8 mouse cellular contexts compared by ENCODE assay signal in genomic region chr19:6856281-6857002, GRCm38 (mm10). TPM values are rescaled to one million over a fixed set of nuclear protein-coding genes. Genes with fewer than 3 reads are reported as not detected.
DNase-seq lines count a peak whose midpoint lies in the region; ATAC-seq and TF ChIP-seq lines count a peak whose summit lies in the region.

No protein-coding gene starts in this region.

- no peak overlapping the region for H3K27ac ChIP-seq in heart, postnatal 0 days (ENCODE audit: low read depth)
- H3K27ac ChIP-seq in heart, embryonic 12.5 days (ENCODE audit: poor library complexity, severe bottlenecking) = no peak overlapping the region
- no peak overlapping the region for H3K27ac ChIP-seq in ES-Bruce4 (ENCODE audit: insufficient read depth, low read length)
- no peak overlapping the region for H3K27ac ChIP-seq in embryonic facial prominence, embryonic 11.5 days (replicated peaks; ENCODE audit: low read depth, low read length)
- no peak overlapping the region for H3K27ac ChIP-seq in kidney, postnatal 0 days
- no peak overlapping the region for H3K27ac ChIP-seq in lung, embryonic 14.5 days (ENCODE audit: low read depth)

- no peaks in the 10 kb centered on the region for H3K36me3 ChIP-seq in heart, postnatal 0 days (replicated peaks; ENCODE audit: control insufficient read depth, insufficient read depth, low read length)
- no peaks in the 10 kb centered on the region for H3K36me3 ChIP-seq in heart, embryonic 12.5 days
- H3K36me3 ChIP-seq in ES-Bruce4 (ENCODE audit: control insufficient read depth, insufficient read depth, low read length, poor library complexity, severe bottlenecking) = no peaks in the 10 kb centered on the region
- H3K36me3 ChIP-seq in embryonic facial prominence, embryonic 11.5 days (replicated peaks; ENCODE audit: control insufficient read depth, insufficient read depth, low read depth, low read length) = no peaks in the 10 kb centered on the region
- no peaks in the 10 kb centered on the region for H3K36me3 ChIP-seq in kidney, postnatal 0 days (ENCODE audit: insufficient read depth, low read length)
- no peaks in the 10 kb centered on the region for H3K36me3 ChIP-seq in lung, embryonic 14.5 days (ENCODE audit: insufficient read depth)

- DNase-seq in heart, postnatal 0 days (ENCODE audit: low spot score) = peak; percentile 69
- DNase-seq in embryonic facial prominence, embryonic 11.5 days (ENCODE audit: low spot score) = peak; percentile 66
- peak; percentile 87 for DNase-seq in kidney, postnatal 0 days (ENCODE audit: low spot score)
- DNase-seq in lung, embryonic 14.5 days = peak; percentile 81
- DNase-seq in right cerebral cortex, postnatal 4 days = peak; percentile 74
- DNase-seq in ovary, adult 18-20 months (ENCODE audit: low spot score) = no peak

- no peak overlapping the region for H3K4me3 ChIP-seq in heart, postnatal 0 days (ENCODE audit: low read depth, low read length)
- H3K4me3 ChIP-seq in heart, embryonic 12.5 days = no peak overlapping the region
- 0 out of 2 replicates have a peak overlapping the region, but pooled peaks have one; percentile 59 for H3K4me3 ChIP-seq in ES-Bruce4 (ENCODE audit: low read depth, low read length)
- no peak overlapping the region for H3K4me3 ChIP-seq in embryonic facial prominence, embryonic 11.5 days (ENCODE audit: low read depth, low read length)
- no peak overlapping the region for H3K4me3 ChIP-seq in kidney, postnatal 0 days (replicated peaks; ENCODE audit: low read depth, low read length)
- H3K4me3 ChIP-seq in lung, embryonic 14.5 days (ENCODE audit: low read depth, low read length) = no peak overlapping the region

- H3K4me1 ChIP-seq in heart, postnatal 0 days (ENCODE audit: control insufficient read depth, insufficient read depth) = 0 out of 2 replicates have a peak, but pooled peaks cover 12% of the 10 kb centered on the region
- peaks cover 13% of the 10 kb centered on the region for H3K4me1 ChIP-seq in heart, embryonic 12.5 days (replicated peaks)
- no peaks in the 10 kb centered on the region for H3K4me1 ChIP-seq in ES-Bruce4 (ENCODE audit: control insufficient read depth, insufficient read depth, low read length)
- peaks cover 4% of the 10 kb centered on the region; the same call in 1 of the 2 replicates for H3K4me1 ChIP-seq in embryonic facial prominence, embryonic 11.5 days (ENCODE audit: control insufficient read depth, insufficient read depth, low read length)
- no peaks in the 10 kb centered on the region for H3K4me1 ChIP-seq in kidney, postnatal 0 days (replicated peaks; ENCODE audit: insufficient read depth, low read length)
- H3K4me1 ChIP-seq in lung, embryonic 14.5 days (ENCODE audit: insufficient read depth) = 0 out of 2 replicates have a peak, but pooled peaks cover 7% of the 10 kb centered on the region

- TF ChIP-seq EP300 in heart, postnatal 0 days (IDR thresholded peaks at IDR 0.05; ENCODE audit: low read depth) = no peak
- no peak for TF ChIP-seq EP300 in ES-Bruce4 (IDR thresholded peaks at IDR 0.05; ENCODE audit: insufficient read depth, low read depth, low read length)

- no peaks in the 10 kb centered on the region for H3K9me3 ChIP-seq in heart, postnatal 0 days (replicated peaks; ENCODE audit: control insufficient read depth, low read length)
- H3K9me3 ChIP-seq in heart, embryonic 12.5 days (replicated peaks) = no peaks in the 10 kb centered on the region
- no peaks in the 10 kb centered on the region for H3K9me3 ChIP-seq in ES-Bruce4 (replicated peaks; ENCODE audit: control insufficient read depth, insufficient read depth, low read length, poor library complexity, severe bottlenecking)
- no peaks in the 10 kb centered on the region for H3K9me3 ChIP-seq in embryonic facial prominence, embryonic 11.5 days (replicated peaks; ENCODE audit: control insufficient read depth, low read length)
- no peaks in the 10 kb centered on the region for H3K9me3 ChIP-seq in kidney, postnatal 0 days (replicated peaks; ENCODE audit: low read length)
- no peaks in the 10 kb centered on the region for H3K9me3 ChIP-seq in lung, embryonic 14.5 days (ENCODE audit: low read depth, low read length)

- TF ChIP-seq POLR2A in ES-Bruce4 (IDR thresholded peaks at IDR 0.05; ENCODE audit: insufficient read depth, low read length) = no peak

- TF ChIP-seq CTCF in heart, postnatal 0 days (IDR thresholded peaks at IDR 0.05; ENCODE audit: low read depth) = peak; percentile 67
- TF ChIP-seq CTCF in ES-Bruce4 (IDR thresholded peaks at IDR 0.05; ENCODE audit: low read depth, low read length) = peak; percentile 38
- TF ChIP-seq CTCF in kidney, postnatal 0 days (IDR thresholded peaks at IDR 0.05; ENCODE audit: low read depth) = peak; percentile 73
- TF ChIP-seq CTCF in lung, embryonic 14.5 days (IDR thresholded peaks at IDR 0.05; ENCODE audit: low read depth) = peak; percentile 67

- H3K4me2 ChIP-seq in heart, postnatal 0 days (ENCODE audit: low read depth, low read length) = peak overlapping the region; percentile 5; the same call in 1 of the 2 replicates
- H3K4me2 ChIP-seq in heart, embryonic 12.5 days = no peak overlapping the region
- no peak overlapping the region for H3K4me2 ChIP-seq in embryonic facial prominence, embryonic 11.5 days (ENCODE audit: low read depth, low read length)
- no peak overlapping the region for H3K4me2 ChIP-seq in kidney, postnatal 0 days (ENCODE audit: low read length)
- H3K4me2 ChIP-seq in lung, embryonic 14.5 days = no peak overlapping the region

- H3K9ac ChIP-seq in heart, postnatal 0 days (replicated peaks; ENCODE audit: low read depth, low read length) = no peak overlapping the region
- no peak overlapping the region for H3K9ac ChIP-seq in heart, embryonic 12.5 days
- H3K9ac ChIP-seq in ES-Bruce4 (ENCODE audit: low read depth, poor library complexity, severe bottlenecking) = no peak overlapping the region; the same call in 1 of the 2 replicates
- H3K9ac ChIP-seq in embryonic facial prominence, embryonic 11.5 days (replicated peaks; ENCODE audit: low read length) = no peak overlapping the region
- H3K9ac ChIP-seq in kidney, postnatal 0 days (ENCODE audit: low read depth, low read length) = no peak overlapping the region
- H3K9ac ChIP-seq in lung, embryonic 14.5 days = no peak overlapping the region

- peaks cover 10% of the 10 kb centered on the region for H3K27me3 ChIP-seq in heart, postnatal 0 days (ENCODE audit: control insufficient read depth, insufficient read depth, low read length)
- peaks cover 28% of the 10 kb centered on the region for H3K27me3 ChIP-seq in heart, embryonic 12.5 days (replicated peaks)
- no peaks in the 10 kb centered on the region for H3K27me3 ChIP-seq in ES-Bruce4 (ENCODE audit: control insufficient read depth, insufficient read depth, low read length, poor library complexity, severe bottlenecking)
- H3K27me3 ChIP-seq in embryonic facial prominence, embryonic 11.5 days (ENCODE audit: control insufficient read depth, insufficient read depth, low read length) = no peaks in the 10 kb centered on the region; the same call in 1 of the 2 replicates
- no peaks in the 10 kb centered on the region for H3K27me3 ChIP-seq in kidney, postnatal 0 days (ENCODE audit: insufficient read depth, low read length)
- H3K27me3 ChIP-seq in lung, embryonic 14.5 days (ENCODE audit: insufficient read depth, low read length) = peaks cover 12% of the 10 kb centered on the region; the same call in 1 of the 2 replicates

- WGBS in heart, postnatal 0 days = 51% methylated on average over 12 of the region's 12 CpGs
- WGBS in heart, embryonic 12.5 days = 46% methylated on average over 12 of the region's 12 CpGs
- 53% methylated on average over 12 of the region's 12 CpGs for WGBS in embryonic facial prominence, embryonic 11.5 days
- 50% methylated on average over 12 of the region's 12 CpGs for WGBS in kidney, postnatal 0 days
- WGBS in lung, embryonic 14.5 days = 30% methylated on average over 12 of the region's 12 CpGs

- ATAC-seq in heart, postnatal 0 days (ENCODE audit: insufficient read depth, low read depth) = no peak
- no peak for ATAC-seq in heart, embryonic 12.5 days (ENCODE audit: insufficient number of reproducible peaks, low FRiP score)
- ATAC-seq in embryonic facial prominence, embryonic 11.5 days (replicated peaks; ENCODE audit: insufficient number of reproducible peaks, low FRiP score, low TSS enrichment, low read depth) = no peak
- ATAC-seq in kidney, postnatal 0 days (replicated peaks; ENCODE audit: low FRiP score, low read depth) = no peak
- ATAC-seq in lung, embryonic 14.5 days (ENCODE audit: insufficient read depth) = no peak; the same call in 1 of the 2 replicates

RNA-seq across cellular contexts. Expression of gene Ccdc88b, which starts 1.6 kb away (rescaled TPM):
- 0.11 and 2.7 TPM in 2 replicates for total RNA-seq in heart, postnatal 0 days (2014; rRNA removed; ENCODE audit: low replicate concordance)
- polyA plus RNA-seq in heart, postnatal 0 days (2015; fragmentation: Nextera tagmentation; extraction: Ambion mirVana) = 0.08 and 0.36 TPM in 2 replicates
- polyA plus RNA-seq in heart, embryonic 12.5 days (2016; fragmentation: Nextera tagmentation; extraction: Ambion mirVana) = 0.47 and 0.55 TPM in 2 replicates
- 1.1 and 1.9 TPM in 2 replicates for polyA plus RNA-seq in ES-Bruce4 (2011; ENCODE audit: insufficient read depth, insufficient read length, low read depth, missing spikeins)
- 0.39 and 0.88 TPM in 2 replicates for polyA plus RNA-seq in embryonic facial prominence, embryonic 11.5 days (2014; fragmentation: Nextera tagmentation; extraction: Ambion mirVana)
- polyA plus RNA-seq in kidney, postnatal 0 days (2015; fragmentation: Nextera tagmentation; extraction: Ambion mirVana) = 0.73 and 0.87 TPM in 2 replicates
- polyA plus RNA-seq in lung, embryonic 14.5 days (2014; fragmentation: Nextera tagmentation; extraction: Ambion mirVana) = 1.0 and 1.5 TPM in 2 replicates

RNA-seq across cellular contexts. Expression of gene Rps6ka4, which starts 16.0 kb away (rescaled TPM):
- total RNA-seq in heart, postnatal 0 days (2014; rRNA removed; ENCODE audit: low replicate concordance) = 16.6 and 30.3 TPM in 2 replicates
- 12.4 and 13.4 TPM in 2 replicates for polyA plus RNA-seq in heart, postnatal 0 days (2015; fragmentation: Nextera tagmentation; extraction: Ambion mirVana)
- polyA plus RNA-seq in heart, embryonic 12.5 days (2016; fragmentation: Nextera tagmentation; extraction: Ambion mirVana) = 14.8 and 19.3 TPM in 2 replicates
- polyA plus RNA-seq in ES-Bruce4 (2011; ENCODE audit: insufficient read depth, insufficient read length, low read depth, missing spikeins) = 4.5 and 5.2 TPM in 2 replicates
- polyA plus RNA-seq in embryonic facial prominence, embryonic 11.5 days (2014; fragmentation: Nextera tagmentation; extraction: Ambion mirVana) = 5.9 TPM in 2 replicates
- 19.6 TPM in 2 replicates for polyA plus RNA-seq in kidney, postnatal 0 days (2015; fragmentation: Nextera tagmentation; extraction: Ambion mirVana)
- polyA plus RNA-seq in lung, embryonic 14.5 days (2014; fragmentation: Nextera tagmentation; extraction: Ambion mirVana) = 28.6 and 29.8 TPM in 2 replicates

RNA-seq across cellular contexts. Expression of gene Trmt112, which starts 53.1 kb away (rescaled TPM):
- total RNA-seq in heart, postnatal 0 days (2014; rRNA removed; ENCODE audit: low replicate concordance) = 61.8 and 61.9 TPM in 2 replicates
- polyA plus RNA-seq in heart, postnatal 0 days (2015; fragmentation: Nextera tagmentation; extraction: Ambion mirVana) = 57.6 and 61.4 TPM in 2 replicates
- polyA plus RNA-seq in heart, embryonic 12.5 days (2016; fragmentation: Nextera tagmentation; extraction: Ambion mirVana) = 85.9 and 92.9 TPM in 2 replicates
- 109 and 112 TPM in 2 replicates for polyA plus RNA-seq in ES-Bruce4 (2011; ENCODE audit: insufficient read depth, insufficient read length, low read depth, missing spikeins)
- 159 and 166 TPM in 2 replicates for polyA plus RNA-seq in embryonic facial prominence, embryonic 11.5 days (2014; fragmentation: Nextera tagmentation; extraction: Ambion mirVana)
- polyA plus RNA-seq in kidney, postnatal 0 days (2015; fragmentation: Nextera tagmentation; extraction: Ambion mirVana) = 137 and 142 TPM in 2 replicates
- 151 and 155 TPM in 2 replicates for polyA plus RNA-seq in lung, embryonic 14.5 days (2014; fragmentation: Nextera tagmentation; extraction: Ambion mirVana)

RNA-seq across cellular contexts. Expression of gene Prdx5, which starts 53.5 kb away (rescaled TPM):
- total RNA-seq in heart, postnatal 0 days (2014; rRNA removed; ENCODE audit: low replicate concordance) = 215 and 344 TPM in 2 replicates
- polyA plus RNA-seq in heart, postnatal 0 days (2015; fragmentation: Nextera tagmentation; extraction: Ambion mirVana) = 623 and 629 TPM in 2 replicates
- polyA plus RNA-seq in heart, embryonic 12.5 days (2016; fragmentation: Nextera tagmentation; extraction: Ambion mirVana) = 202 and 218 TPM in 2 replicates
- 56.4 and 66.9 TPM in 2 replicates for polyA plus RNA-seq in ES-Bruce4 (2011; ENCODE audit: insufficient read depth, insufficient read length, low read depth, missing spikeins)
- 110 and 128 TPM in 2 replicates for polyA plus RNA-seq in embryonic facial prominence, embryonic 11.5 days (2014; fragmentation: Nextera tagmentation; extraction: Ambion mirVana)
- polyA plus RNA-seq in kidney, postnatal 0 days (2015; fragmentation: Nextera tagmentation; extraction: Ambion mirVana) = 822 and 884 TPM in 2 replicates
- 151 and 153 TPM in 2 replicates for polyA plus RNA-seq in lung, embryonic 14.5 days (2014; fragmentation: Nextera tagmentation; extraction: Ambion mirVana)
